Mouse (Mus musculus) retina, postnatal 1 day (tissue): ENCODE measurements at regions not wholly inside any gene's neighbourhood (a gene's known extent, or its start where the extent isn't known, plus 50 kb on each side); places are given as distances from the start of the nearest gene placed in this dataset.

Experiments used
- DNase-seq: peaks from one replicate; pipeline ENCODE4 v3.0.0-alpha.2; 2012

- DNase-seq: peak; percentile 5
Measured at GRCm38 (mm10) chr16:77235449-77235848, 221.9 kb downstream of the Usp25 start.
